Mouse (Mus musculus): ENCODE data around the gene Stac3.

- TF ChIP-seq TAL1 (IDR thresholded peaks at IDR 0.05; ENCODE audit: low read length) (no peak), GATA1 (IDR thresholded peaks at IDR 0.05; ENCODE audit: low read length) (no peak)
Observed at GRCm38 (mm10) chr10:127555703-127556102, 54.2 kb downstream of the Stac3 start.
